Comparison of ENCODE assay signal across 7 mouse cellular contexts in genomic region chr2:163288881-163289379, GRCm38 (mm10).
A peak's percentile ranks its signal among the peaks of the same experiment; 100 is the strongest.
DNase-seq lines count a peak whose midpoint lies in the region; ATAC-seq and TF ChIP-seq lines count a peak whose summit lies in the region.

No protein-coding gene starts in this region.

- ATAC-seq in midbrain, embryonic 11.5 days (ENCODE audit: low FRiP score): no peak
- peak; percentile 34 for ATAC-seq in forebrain, postnatal 0 days
- no peak for ATAC-seq in midbrain, embryonic 16.5 days

- whole genome bisulfite sequencing in midbrain, embryonic 11.5 days: 23% methylated on average over 21 of the region's 21 CpGs
- 34% methylated on average over 21 of the region's 21 CpGs for WGBS in midbrain, embryonic 10.5 days
- 15% methylated on average over 21 of the region's 21 CpGs for WGBS in forebrain, postnatal 0 days
- 11% methylated on average over 21 of the region's 21 CpGs for WGBS in midbrain, embryonic 16.5 days

- no peak overlapping the region; the same call in 1 of the 2 replicates for H3K4me2 ChIP-seq in midbrain, embryonic 11.5 days
- peak overlapping the region; percentile 34 for H3K4me2 ChIP-seq in forebrain, postnatal 0 days (ENCODE audit: low read depth)
- peak overlapping the region; percentile 42 for H3K4me2 ChIP-seq in midbrain, embryonic 16.5 days (ENCODE audit: low read length)

- DNase-seq in midbrain, embryonic 11.5 days (ENCODE audit: low spot score, missing footprints): peak; percentile 85
- no peak for DNase-seq in midbrain, embryonic 10.5 days (ENCODE audit: low spot score)
- peak; percentile 58 for DNase-seq in forebrain, postnatal 0 days
- DNase-seq in kidney, adult 18-20 months: peak; percentile 38
- no peak for DNase-seq in thymus, postnatal 14 days
- no peak for DNase-seq in cerebellum, adult 11 months

- no peaks in the 10 kb centered on the region for H3K36me3 ChIP-seq in midbrain, embryonic 11.5 days (ENCODE audit: control insufficient read depth, insufficient read depth, low read length)
- peaks cover 17% of the 10 kb centered on the region; the same call in 1 of the 2 replicates for H3K36me3 ChIP-seq in midbrain, embryonic 10.5 days
- no peaks in the 10 kb centered on the region for H3K36me3 ChIP-seq in forebrain, postnatal 0 days (ENCODE audit: insufficient read depth)
- no peaks in the 10 kb centered on the region for H3K36me3 ChIP-seq in midbrain, embryonic 16.5 days (ENCODE audit: control insufficient read depth, insufficient read depth, low read length)

- TF ChIP-seq CTCF in forebrain, postnatal 0 days (IDR thresholded peaks at IDR 0.05; ENCODE audit: low read depth): no peak

- no peak overlapping the region for H3K9ac ChIP-seq in midbrain, embryonic 11.5 days (ENCODE audit: low read length)
- peak overlapping the region; percentile 10; the same call in 1 of the 2 replicates for H3K9ac ChIP-seq in forebrain, postnatal 0 days
- H3K9ac ChIP-seq in midbrain, embryonic 16.5 days (ENCODE audit: low read depth, low read length): peak overlapping the region; percentile 43; the same call in 1 of the 2 replicates

- peaks cover 2% of the 10 kb centered on the region; the same call in 1 of the 2 replicates for H3K27me3 ChIP-seq in midbrain, embryonic 11.5 days (ENCODE audit: control insufficient read depth, insufficient read depth, low read length)
- H3K27me3 ChIP-seq in midbrain, embryonic 10.5 days (ENCODE audit: low read depth, poor library complexity, severe bottlenecking): peaks cover 28% of the 10 kb centered on the region
- peaks cover 10% of the 10 kb centered on the region for H3K27me3 ChIP-seq in forebrain, postnatal 0 days (ENCODE audit: insufficient read depth, low read length)
- no peaks in the 10 kb centered on the region for H3K27me3 ChIP-seq in midbrain, embryonic 16.5 days (ENCODE audit: control insufficient read depth, insufficient read depth, low read depth, low read length)

- H3K9me3 ChIP-seq in midbrain, embryonic 11.5 days (ENCODE audit: control insufficient read depth, low read length): no peaks in the 10 kb centered on the region
- no peaks in the 10 kb centered on the region for H3K9me3 ChIP-seq in midbrain, embryonic 10.5 days (replicated peaks)
- no peaks in the 10 kb centered on the region for H3K9me3 ChIP-seq in forebrain, postnatal 0 days (ENCODE audit: low read length)
- H3K9me3 ChIP-seq in midbrain, embryonic 16.5 days (replicated peaks; ENCODE audit: control insufficient read depth, low read length, poor library complexity, severe bottlenecking): no peaks in the 10 kb centered on the region

- peaks cover 3% of the 10 kb centered on the region for H3K4me1 ChIP-seq in midbrain, embryonic 11.5 days (ENCODE audit: control insufficient read depth, insufficient read depth, low read length)
- H3K4me1 ChIP-seq in midbrain, embryonic 10.5 days: peaks cover 27% of the 10 kb centered on the region
- H3K4me1 ChIP-seq in forebrain, postnatal 0 days (ENCODE audit: insufficient read depth): no peaks in the 10 kb centered on the region
- H3K4me1 ChIP-seq in midbrain, embryonic 16.5 days (ENCODE audit: control insufficient read depth, insufficient read depth, low read length): peaks cover 37% of the 10 kb centered on the region

- H3K4me3 ChIP-seq in midbrain, embryonic 11.5 days (ENCODE audit: low read depth, low read length): no peak overlapping the region
- H3K4me3 ChIP-seq in midbrain, embryonic 10.5 days: no peak overlapping the region; the same call in 1 of the 2 replicates
- 0 out of 2 replicates have a peak overlapping the region, but pooled peaks have one; percentile 4 for H3K4me3 ChIP-seq in forebrain, postnatal 0 days (ENCODE audit: low read depth, low read length)
- no peak overlapping the region; the same call in 1 of the 2 replicates for H3K4me3 ChIP-seq in midbrain, embryonic 16.5 days (ENCODE audit: low read depth, low read length)

- H3K27ac ChIP-seq in midbrain, embryonic 11.5 days (ENCODE audit: low read depth, low read length): no peak overlapping the region
- H3K27ac ChIP-seq in midbrain, embryonic 10.5 days (replicated peaks): no peak overlapping the region
- H3K27ac ChIP-seq in forebrain, postnatal 0 days (ENCODE audit: low read depth, low read length): peak overlapping the region; percentile 41; the same call in 1 of the 2 replicates
- peak overlapping the region; percentile 64 for H3K27ac ChIP-seq in midbrain, embryonic 16.5 days (ENCODE audit: low read length)

Comparison
In these comparisons a context has a peak if more than half of its experiments do, and no peak if none do; other contexts are left out.
1. DNase-seq: peak in midbrain, embryonic 11.5 days (single experiment), forebrain, postnatal 0 days (single experiment) and kidney, adult 18-20 months (single experiment); none in midbrain, embryonic 10.5 days (single experiment), thymus, postnatal 14 days (single experiment) and cerebellum, adult 11 months (single experiment).
2. H3K27ac ChIP-seq: peak in forebrain, postnatal 0 days (single experiment) and midbrain, embryonic 16.5 days (single experiment); none in midbrain, embryonic 11.5 days (single experiment) and midbrain, embryonic 10.5 days (single experiment).